ENCODE assay signal across 8 mouse cellular contexts in the genomic region with DNA sequence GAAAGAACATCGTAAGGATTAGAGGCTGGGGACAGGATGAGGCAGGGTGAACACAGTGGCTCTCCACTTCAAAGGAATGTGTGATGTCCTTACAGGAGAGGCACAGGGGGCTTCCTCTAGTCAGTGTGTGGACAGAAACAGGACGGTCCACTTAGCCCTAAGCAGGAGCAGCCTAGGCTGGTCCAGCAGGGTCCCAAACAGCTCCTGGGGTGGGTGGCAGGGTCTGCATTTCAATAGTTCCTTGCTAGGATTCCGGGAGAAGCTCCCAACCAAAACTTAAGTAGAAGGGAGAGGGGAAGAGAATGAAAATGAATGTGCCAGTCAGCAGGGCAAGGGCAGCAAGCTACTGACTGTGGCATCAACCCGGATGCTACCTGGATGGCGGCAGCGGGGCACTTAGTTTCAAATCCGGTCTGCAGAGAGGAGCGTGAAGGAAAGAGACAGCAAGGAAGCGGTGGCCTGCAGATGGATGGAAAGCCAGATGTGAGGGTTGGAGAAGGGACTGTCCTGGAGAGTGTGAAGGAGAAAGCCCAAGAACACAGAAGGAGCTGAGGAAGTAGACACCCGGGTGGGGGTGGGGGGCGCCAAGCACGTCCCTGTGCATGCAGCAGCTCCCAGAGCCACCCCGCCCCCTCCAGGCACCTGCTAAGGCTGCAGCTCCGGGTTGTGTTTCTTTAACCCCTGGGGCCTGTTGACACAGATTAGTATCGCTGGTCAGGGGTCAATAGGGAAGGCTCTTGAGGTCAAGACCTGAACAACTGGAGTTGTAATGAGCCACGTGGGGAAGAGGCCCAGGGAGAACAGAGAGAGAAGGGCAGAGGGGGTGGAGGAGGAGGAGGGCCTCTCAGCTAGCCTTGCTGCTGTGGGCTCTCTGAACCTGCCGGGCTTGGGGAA. TPM values are rescaled to one million over a fixed set of nuclear protein-coding genes. Genes with fewer than 3 reads are reported as not detected.
A peak's percentile ranks its signal among the peaks of the same experiment; 100 is the strongest.
DNase-seq lines count a peak whose midpoint lies in the region; ATAC-seq and TF ChIP-seq lines count a peak whose summit lies in the region.

No protein-coding gene starts in this region.

- peak; percentile 41 for TF ChIP-seq CTCF in intestine, postnatal 0 days (IDR thresholded peaks at IDR 0.05; ENCODE audit: low read depth)

- H3K9ac ChIP-seq in lung, embryonic 16.5 days (ENCODE audit: low read length): peak overlapping the region; percentile 17
- no peak overlapping the region for H3K9ac ChIP-seq in embryonic facial prominence, embryonic 15.5 days
- H3K9ac ChIP-seq in intestine, postnatal 0 days (ENCODE audit: low read depth, low read length): no peak overlapping the region

- H3K9me3 ChIP-seq in lung, embryonic 16.5 days (ENCODE audit: control insufficient read depth, low read length): no peaks in the 10 kb centered on the region
- no peaks in the 10 kb centered on the region for H3K9me3 ChIP-seq in embryonic facial prominence, embryonic 15.5 days (replicated peaks)
- no peaks in the 10 kb centered on the region for H3K9me3 ChIP-seq in intestine, postnatal 0 days (ENCODE audit: control insufficient read depth)

- peak overlapping the region; percentile 84 for H3K27ac ChIP-seq in lung, embryonic 16.5 days (ENCODE audit: low read length)
- peak overlapping the region; percentile 95 for H3K27ac ChIP-seq in embryonic facial prominence, embryonic 15.5 days (replicated peaks)
- no peak overlapping the region for H3K27ac ChIP-seq in intestine, postnatal 0 days (ENCODE audit: low read depth, low read length)

- no peak for ATAC-seq in lung, embryonic 16.5 days (ENCODE audit: low read depth)
- ATAC-seq in embryonic facial prominence, embryonic 15.5 days (ENCODE audit: insufficient number of reproducible peaks, low FRiP score, low TSS enrichment, low read depth): no peak
- ATAC-seq in intestine, postnatal 0 days: peak; percentile 51

- H3K36me3 ChIP-seq in lung, embryonic 16.5 days (ENCODE audit: control insufficient read depth, insufficient read depth, low read length): no peaks in the 10 kb centered on the region
- 0 out of 2 replicates have a peak, but pooled peaks cover 3% of the 10 kb centered on the region for H3K36me3 ChIP-seq in embryonic facial prominence, embryonic 15.5 days
- H3K36me3 ChIP-seq in intestine, postnatal 0 days (ENCODE audit: control insufficient read depth, insufficient read depth): no peaks in the 10 kb centered on the region

- no peak overlapping the region for H3K4me3 ChIP-seq in lung, embryonic 16.5 days (ENCODE audit: low read length)
- no peak overlapping the region for H3K4me3 ChIP-seq in embryonic facial prominence, embryonic 15.5 days (replicated peaks)
- H3K4me3 ChIP-seq in intestine, postnatal 0 days (ENCODE audit: low read depth, low read length): no peak overlapping the region

- peaks cover 61% of the 10 kb centered on the region for H3K4me1 ChIP-seq in lung, embryonic 16.5 days (replicated peaks; ENCODE audit: control insufficient read depth, insufficient read depth, low read length)
- peaks cover 92% of the 10 kb centered on the region for H3K4me1 ChIP-seq in embryonic facial prominence, embryonic 15.5 days
- H3K4me1 ChIP-seq in intestine, postnatal 0 days (replicated peaks; ENCODE audit: control insufficient read depth, insufficient read depth, low read length): 0 out of 2 replicates have a peak, but pooled peaks cover 12% of the 10 kb centered on the region

- no peak for DNase-seq in lung, postnatal 25 days (ENCODE audit: low spot score)
- peak; percentile 57 for DNase-seq in naive thymus-derived CD4-positive, alpha-beta T cell, adult 2 months (ENCODE audit: low read depth)
- no peak for DNase-seq in spleen, postnatal 10 days (ENCODE audit: low spot score in 2 of 2)
- no peak for DNase-seq in frontal cortex, adult 2 months (ENCODE audit: extremely low spot score in 1 of 2, low spot score in 1 of 2)
- no peak for DNase-seq in adrenal gland, adult (ENCODE audit: inconsistent age in 2 of 2, low spot score in 1 of 2)

- 16% methylated on average over 17 of the region's 17 CpGs for WGBS in lung, embryonic 16.5 days
- WGBS in embryonic facial prominence, embryonic 15.5 days: 13% methylated on average over 17 of the region's 17 CpGs
- WGBS in intestine, postnatal 0 days: 19% methylated on average over 17 of the region's 17 CpGs

- peak overlapping the region; percentile 12; the same call in 1 of the 2 replicates for H3K4me2 ChIP-seq in lung, embryonic 16.5 days (ENCODE audit: low read depth, low read length)
- peak overlapping the region; percentile 12; the same call in 1 of the 2 replicates for H3K4me2 ChIP-seq in embryonic facial prominence, embryonic 15.5 days (replicated peaks)
- 0 out of 2 replicates have a peak overlapping the region, but pooled peaks have one; percentile 9 for H3K4me2 ChIP-seq in intestine, postnatal 0 days (replicated peaks; ENCODE audit: low read depth)

- no peaks in the 10 kb centered on the region for H3K27me3 ChIP-seq in lung, embryonic 16.5 days (ENCODE audit: control insufficient read depth, insufficient read depth, low read depth, low read length)
- no peaks in the 10 kb centered on the region for H3K27me3 ChIP-seq in embryonic facial prominence, embryonic 15.5 days
- no peaks in the 10 kb centered on the region; the same call in 1 of the 2 replicates for H3K27me3 ChIP-seq in intestine, postnatal 0 days (replicated peaks; ENCODE audit: control insufficient read depth, insufficient read depth, low read length)

RNA-seq across cellular contexts. Expression of gene G430095P16Rik, which starts 22.5 kb away (rescaled TPM):
- polyA plus RNA-seq in lung, embryonic 16.5 days (2015; fragmentation: Nextera tagmentation; extraction: Ambion mirVana): 3.1 and 3.7 TPM in 2 replicates
- 4.2 and 4.9 TPM in 2 replicates for polyA plus RNA-seq in embryonic facial prominence, embryonic 15.5 days (2015; fragmentation: Nextera tagmentation; extraction: Ambion mirVana)
- 1.0 and 1.5 TPM in 2 replicates for polyA plus RNA-seq in intestine, postnatal 0 days (2015; fragmentation: Nextera tagmentation; extraction: Ambion mirVana)
- 0.36 TPM in 1 of 2 replicates, not detected in the other for polyA plus RNA-seq in frontal cortex, adult 2 months (2012; rRNA removed)

RNA-seq across cellular contexts. Expression of gene Lyl1, which starts 44.0 kb away (rescaled TPM):
- polyA plus RNA-seq in lung, embryonic 16.5 days (2015; fragmentation: Nextera tagmentation; extraction: Ambion mirVana): 11.4 and 12.5 TPM in 2 replicates
- polyA plus RNA-seq in embryonic facial prominence, embryonic 15.5 days (2015; fragmentation: Nextera tagmentation; extraction: Ambion mirVana): 5.8 and 6.0 TPM in 2 replicates
- polyA plus RNA-seq in intestine, postnatal 0 days (2015; fragmentation: Nextera tagmentation; extraction: Ambion mirVana): 3.5 and 3.9 TPM in 2 replicates
- 2.9 and 4.1 TPM in 2 replicates for polyA plus RNA-seq in frontal cortex, adult 2 months (2012; rRNA removed)

RNA-seq across cellular contexts. Expression of gene Nfix, which starts 54.9 kb away (rescaled TPM):
- 43.9 and 44.6 TPM in 2 replicates for polyA plus RNA-seq in lung, embryonic 16.5 days (2015; fragmentation: Nextera tagmentation; extraction: Ambion mirVana)
- polyA plus RNA-seq in embryonic facial prominence, embryonic 15.5 days (2015; fragmentation: Nextera tagmentation; extraction: Ambion mirVana): 61.4 and 62.0 TPM in 2 replicates
- 11.2 and 12.0 TPM in 2 replicates for polyA plus RNA-seq in intestine, postnatal 0 days (2015; fragmentation: Nextera tagmentation; extraction: Ambion mirVana)
- 51.3 and 61.3 TPM in 2 replicates for polyA plus RNA-seq in frontal cortex, adult 2 months (2012; rRNA removed)

RNA-seq across cellular contexts. Expression of gene Nacc1, which starts 57.6 kb away (rescaled TPM):
- polyA plus RNA-seq in lung, embryonic 16.5 days (2015; fragmentation: Nextera tagmentation; extraction: Ambion mirVana): 16.9 and 19.5 TPM in 2 replicates
- polyA plus RNA-seq in embryonic facial prominence, embryonic 15.5 days (2015; fragmentation: Nextera tagmentation; extraction: Ambion mirVana): 16.7 and 16.9 TPM in 2 replicates
- 9.3 and 9.8 TPM in 2 replicates for polyA plus RNA-seq in intestine, postnatal 0 days (2015; fragmentation: Nextera tagmentation; extraction: Ambion mirVana)
- polyA plus RNA-seq in frontal cortex, adult 2 months (2012; rRNA removed): 79.7 and 79.8 TPM in 2 replicates

RNA-seq across cellular contexts. Expression of gene Trmt1, which starts 59.2 kb away (rescaled TPM):
- 54.7 and 58.8 TPM in 2 replicates for polyA plus RNA-seq in lung, embryonic 16.5 days (2015; fragmentation: Nextera tagmentation; extraction: Ambion mirVana)
- 69.1 and 78.2 TPM in 2 replicates for polyA plus RNA-seq in embryonic facial prominence, embryonic 15.5 days (2015; fragmentation: Nextera tagmentation; extraction: Ambion mirVana)
- 22.3 and 23.7 TPM in 2 replicates for polyA plus RNA-seq in intestine, postnatal 0 days (2015; fragmentation: Nextera tagmentation; extraction: Ambion mirVana)
- polyA plus RNA-seq in frontal cortex, adult 2 months (2012; rRNA removed): 143 and 157 TPM in 2 replicates
